Mouse (Mus musculus): ENCODE results near the gene 1700092M07Rik. TPM values are rescaled to one million over a fixed set of nuclear protein-coding genes. Genes with fewer than 3 reads are reported as not detected.
A peak's percentile ranks its signal among the peaks of the same experiment; 100 is the strongest.

1700092M07Rik gene
- 1.7 TPM for polyA plus RNA-seq (2012; fragmentation: generic; extraction: Trizol)
- long read RNA-seq, experiment 1 = 0 reads
- long read RNA-seq, experiment 2 = 0 reads

- peaks cover 67% of the 10 kb centered on the region for H3K36me3 ChIP-seq (ENCODE audit: control insufficient read depth, insufficient read depth)
- no peak for TF ChIP-seq MYOD1 (IDR thresholded peaks at IDR 0.05; ENCODE audit: control insufficient read depth, insufficient read length, low read depth)
- TF ChIP-seq CTCF (IDR thresholded peaks at IDR 0.05; ENCODE audit: control insufficient read depth, insufficient read depth, insufficient read length) = no peak
- TF ChIP-seq CEBPB (IDR thresholded peaks at IDR 0.05; ENCODE audit: low read depth) = no peak
- TF ChIP-seq MAX (IDR thresholded peaks at IDR 0.05) = no peak
- TF ChIP-seq MYOG (IDR thresholded peaks at IDR 0.05; ENCODE audit: control insufficient read depth, extremely low read depth, insufficient read length) = no peak
- TF ChIP-seq FOSL1 (IDR thresholded peaks at IDR 0.05; ENCODE audit: insufficient read depth, low read length, poor library complexity, severe bottlenecking) = no peak
- TF ChIP-seq USF1 (IDR thresholded peaks at IDR 0.05; ENCODE audit: low read depth) = no peak
- H3K79me3 ChIP-seq (ENCODE audit: low read depth) = peaks cover 40% of the 10 kb centered on the region
- H3K27me3 ChIP-seq (ENCODE audit: control insufficient read depth, insufficient read depth, insufficient read length) = no peaks in the 10 kb centered on the region
- peak within 1 kb of the TSS; percentile 95 for H3K4me3 ChIP-seq (ENCODE audit: insufficient read depth, poor library complexity, severe bottlenecking)
- peaks cover 61% of the 10 kb centered on the region for H3K79me2 ChIP-seq (ENCODE audit: control insufficient read depth, insufficient read depth)
- peak within 1 kb of the TSS; percentile 97 for H3ac ChIP-seq (ENCODE audit: control insufficient read depth, insufficient read length, low read depth)
Measured at GRCm38 (mm10) chr19:8740603-8741002, at the start of gene 1700092M07Rik. 1700092M07Rik (plus strand) TSS chr19:8740718.

GRCm38 (mm10) chr19:8691871-8692539 is 48.5 kb upstream of the 1700092M07Rik start:
- Histone ChIP-seq H3ac (ENCODE audit: control insufficient read depth, insufficient read length, low read depth) (no peak overlapping the region), H3K4me3 (ENCODE audit: insufficient read depth, poor library complexity, severe bottlenecking) (no peak overlapping the region), H3K27me3 (ENCODE audit: control insufficient read depth, insufficient read depth, insufficient read length) (no peaks in the 10 kb centered on the region), H3K79me2 (ENCODE audit: control insufficient read depth, insufficient read depth) (no peaks in the 10 kb centered on the region), H3K79me3 (ENCODE audit: low read depth) (no peaks in the 10 kb centered on the region), H3K36me3 (ENCODE audit: control insufficient read depth, insufficient read depth) (no peaks in the 10 kb centered on the region)
- TF ChIP-seq MYOG (IDR thresholded peaks at IDR 0.05; ENCODE audit: control insufficient read depth, extremely low read depth, insufficient read length) (no peak), CEBPB (IDR thresholded peaks at IDR 0.05; ENCODE audit: low read depth) (no peak), MYOD1 (IDR thresholded peaks at IDR 0.05; ENCODE audit: control insufficient read depth, insufficient read length, low read depth) (no peak), CTCF (IDR thresholded peaks at IDR 0.05; ENCODE audit: control insufficient read depth, insufficient read depth, insufficient read length) (no peak), FOSL1 (IDR thresholded peaks at IDR 0.05; ENCODE audit: insufficient read depth, low read length, poor library complexity, severe bottlenecking) (no peak), USF1 (IDR thresholded peaks at IDR 0.05; ENCODE audit: low read depth) (no peak), MAX (IDR thresholded peaks at IDR 0.05) (no peak)

- H3K36me3 ChIP-seq (ENCODE audit: control insufficient read depth, insufficient read depth) = no peaks in the 10 kb centered on the region
- no peaks in the 10 kb centered on the region for H3K79me2 ChIP-seq (ENCODE audit: control insufficient read depth, insufficient read depth)
- H3K27me3 ChIP-seq (ENCODE audit: control insufficient read depth, insufficient read depth, insufficient read length) = no peaks in the 10 kb centered on the region
- TF ChIP-seq CEBPB (IDR thresholded peaks at IDR 0.05; ENCODE audit: low read depth) (no peak), MYOG (IDR thresholded peaks at IDR 0.05; ENCODE audit: control insufficient read depth, extremely low read depth, insufficient read length) (no peak), MAX (IDR thresholded peaks at IDR 0.05) (no peak), CTCF (IDR thresholded peaks at IDR 0.05; ENCODE audit: control insufficient read depth, insufficient read depth, insufficient read length) (no peak), FOSL1 (IDR thresholded peaks at IDR 0.05; ENCODE audit: insufficient read depth, low read length, poor library complexity, severe bottlenecking) (no peak), MYOD1 (IDR thresholded peaks at IDR 0.05; ENCODE audit: control insufficient read depth, insufficient read length, low read depth) (no peak), USF1 (IDR thresholded peaks at IDR 0.05; ENCODE audit: low read depth) (no peak)
- no peaks in the 10 kb centered on the region for H3K79me3 ChIP-seq (ENCODE audit: low read depth)
- no peak overlapping the region for H3ac ChIP-seq (ENCODE audit: control insufficient read depth, insufficient read length, low read depth)
- H3K4me3 ChIP-seq (ENCODE audit: insufficient read depth, poor library complexity, severe bottlenecking) = no peak overlapping the region
Measured at GRCm38 (mm10) chr19:8692740-8693139, 47.8 kb upstream of the 1700092M07Rik start.

GRCm38 (mm10) chr19:8695330-8695729 is 45.2 kb upstream of the 1700092M07Rik start:
- Histone ChIP-seq H3K79me2 (ENCODE audit: control insufficient read depth, insufficient read depth) (no peaks in the 10 kb centered on the region), H3K79me3 (ENCODE audit: low read depth) (no peaks in the 10 kb centered on the region), H3K36me3 (ENCODE audit: control insufficient read depth, insufficient read depth) (no peaks in the 10 kb centered on the region), H3K4me3 (ENCODE audit: insufficient read depth, poor library complexity, severe bottlenecking) (no peak overlapping the region), H3K27me3 (ENCODE audit: control insufficient read depth, insufficient read depth, insufficient read length) (no peaks in the 10 kb centered on the region), H3ac (ENCODE audit: control insufficient read depth, insufficient read length, low read depth) (no peak overlapping the region)
- TF ChIP-seq FOSL1 (IDR thresholded peaks at IDR 0.05; ENCODE audit: insufficient read depth, low read length, poor library complexity, severe bottlenecking) (no peak), USF1 (IDR thresholded peaks at IDR 0.05; ENCODE audit: low read depth) (no peak), MAX (IDR thresholded peaks at IDR 0.05) (no peak), CTCF (IDR thresholded peaks at IDR 0.05; ENCODE audit: control insufficient read depth, insufficient read depth, insufficient read length) (peak; percentile 29), MYOD1 (IDR thresholded peaks at IDR 0.05; ENCODE audit: control insufficient read depth, insufficient read length, low read depth) (no peak), CEBPB (IDR thresholded peaks at IDR 0.05; ENCODE audit: low read depth) (no peak), MYOG (IDR thresholded peaks at IDR 0.05; ENCODE audit: control insufficient read depth, extremely low read depth, insufficient read length) (no peak)

- H3K79me3 ChIP-seq (ENCODE audit: low read depth) = no peaks in the 10 kb centered on the region
- no peak overlapping the region for H3ac ChIP-seq (ENCODE audit: control insufficient read depth, insufficient read length, low read depth)
- TF ChIP-seq MYOD1 (IDR thresholded peaks at IDR 0.05; ENCODE audit: control insufficient read depth, insufficient read length, low read depth) (no peak), CEBPB (IDR thresholded peaks at IDR 0.05; ENCODE audit: low read depth) (no peak), FOSL1 (IDR thresholded peaks at IDR 0.05; ENCODE audit: insufficient read depth, low read length, poor library complexity, severe bottlenecking) (no peak), MAX (IDR thresholded peaks at IDR 0.05) (no peak), MYOG (IDR thresholded peaks at IDR 0.05; ENCODE audit: control insufficient read depth, extremely low read depth, insufficient read length) (no peak), USF1 (IDR thresholded peaks at IDR 0.05; ENCODE audit: low read depth) (no peak), CTCF (IDR thresholded peaks at IDR 0.05; ENCODE audit: control insufficient read depth, insufficient read depth, insufficient read length) (no peak)
- H3K79me2 ChIP-seq (ENCODE audit: control insufficient read depth, insufficient read depth) = no peaks in the 10 kb centered on the region
- no peaks in the 10 kb centered on the region for H3K27me3 ChIP-seq (ENCODE audit: control insufficient read depth, insufficient read depth, insufficient read length)
- no peak overlapping the region for H3K4me3 ChIP-seq (ENCODE audit: insufficient read depth, poor library complexity, severe bottlenecking)
- no peaks in the 10 kb centered on the region for H3K36me3 ChIP-seq (ENCODE audit: control insufficient read depth, insufficient read depth)
Measured at GRCm38 (mm10) chr19:8699652-8700051, 40.9 kb upstream of the 1700092M07Rik start.

All from C2C12 (cell line).